Mouse (Mus musculus): Measurements from ENCODE around the gene Tgfbr3.

DNA sequence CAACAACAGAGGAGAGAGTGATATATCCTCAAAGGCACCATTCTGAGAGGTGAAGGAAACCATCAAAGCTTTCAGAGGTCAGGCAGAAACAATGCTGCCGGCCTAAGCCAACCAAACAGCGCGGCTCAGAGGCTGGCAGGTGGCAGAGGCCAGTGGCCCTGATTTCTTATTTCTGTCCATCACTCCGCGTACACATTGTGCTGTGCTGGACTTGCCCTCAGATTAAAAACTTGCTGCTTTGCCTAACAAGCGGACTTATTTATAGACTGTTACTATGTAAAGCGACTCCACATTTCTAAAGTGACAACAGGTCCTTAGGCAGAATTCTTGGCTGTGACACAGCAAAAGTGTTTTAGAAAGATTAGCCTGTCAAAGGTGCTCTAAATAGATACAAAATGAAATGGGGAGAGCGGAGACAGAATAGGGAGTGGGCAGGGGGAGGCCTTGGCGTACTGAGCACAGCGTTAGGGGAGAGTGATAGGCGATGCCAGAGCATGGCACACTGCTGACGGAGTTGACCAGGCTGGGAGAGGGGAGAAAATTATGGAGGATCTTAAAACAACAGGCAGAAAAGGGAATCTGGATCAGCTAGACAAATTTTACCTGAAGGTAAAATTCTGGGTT, 227.1 kb downstream of the Tgfbr3 start:
- TF ChIP-seq CTCF (IDR thresholded peaks at IDR 0.05; ENCODE audit: insufficient read depth, low read depth, low read length) = no peak
- TF ChIP-seq POLR2A (IDR thresholded peaks at IDR 0.05; ENCODE audit: insufficient read depth, low read depth, low read length) = no peak

All from olfactory bulb, adult 2 months (tissue).